Comparison of ENCODE assay signal across 22 mouse cellular contexts in the genomic region with DNA sequence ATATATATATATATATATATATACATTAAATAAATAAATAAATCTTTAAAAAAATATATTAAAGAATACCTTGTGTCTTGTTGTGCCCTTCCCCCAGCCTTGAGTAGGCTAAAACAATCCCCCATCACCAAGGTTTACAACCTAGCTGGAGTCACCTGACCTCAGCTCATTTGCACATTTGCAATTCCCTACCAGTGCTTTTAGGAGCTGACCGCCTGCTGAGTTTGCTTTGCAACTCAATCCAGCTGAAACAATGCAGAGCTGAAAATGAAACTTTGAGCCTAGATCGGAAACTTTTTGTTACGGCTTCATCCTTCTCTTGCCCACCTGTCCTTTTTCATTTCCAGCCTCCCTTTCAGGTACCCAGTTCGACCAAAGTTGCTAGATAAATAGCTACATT. TPM values are rescaled to one million over a fixed set of nuclear protein-coding genes. Genes with fewer than 3 reads are reported as not detected.
DNase-seq lines count a peak whose midpoint lies in the region; ATAC-seq and TF ChIP-seq lines count a peak whose summit lies in the region.
"Had no signal": no experiment of that assay in that cellular context is flagged by ENCODE, and none has a peak within 500 bp of the region (broad histone marks: within the 10 kb centered on the region; RNA-seq: fewer than 3 reads in every experiment).

No protein-coding gene starts in this region.

- no peaks in the 10 kb centered on the region for H3K79me2 ChIP-seq in CH12.LX (replicated peaks; ENCODE audit: control insufficient read depth, extremely low read depth, insufficient read depth, poor library complexity, severe bottlenecking)

- peak overlapping the region; percentile 17; the same call in 1 of the 2 replicates for H3K9ac ChIP-seq in CH12.LX (ENCODE audit: insufficient read depth, low read depth)
- no peak overlapping the region for H3K9ac ChIP-seq in midbrain, embryonic 11.5 days (ENCODE audit: low read length)
- no peak overlapping the region for H3K9ac ChIP-seq in intestine, postnatal 0 days (ENCODE audit: low read depth, low read length)
- H3K9ac ChIP-seq: embryonic facial prominence, embryonic 12.5 days; forebrain, embryonic 13.5 days; forebrain, embryonic 15.5 days; forebrain, postnatal 0 days had no signal

- H3K36me3 ChIP-seq in CH12.LX (replicated peaks in 1 of 2; ENCODE audit: control insufficient read depth in 1 of 2, insufficient read depth in 1 of 2, low read length in 1 of 2): no peaks in the 10 kb centered on the region
- no peaks in the 10 kb centered on the region for H3K36me3 ChIP-seq in E14TG2a.4 (ENCODE audit: insufficient read depth, low read length)
- H3K36me3 ChIP-seq in midbrain, embryonic 11.5 days (ENCODE audit: control insufficient read depth, insufficient read depth, low read length): no peaks in the 10 kb centered on the region
- no peaks in the 10 kb centered on the region for H3K36me3 ChIP-seq in intestine, postnatal 0 days (ENCODE audit: control insufficient read depth, insufficient read depth)
- H3K36me3 ChIP-seq: embryonic facial prominence, embryonic 10.5 days; embryonic facial prominence, embryonic 12.5 days; forebrain, embryonic 15.5 days; G1E had no signal

- no peak for TF ChIP-seq RAD21 in CH12.LX (IDR thresholded peaks at IDR 0.05; ENCODE audit: low read depth, low read length)

- ATAC-seq in midbrain, embryonic 11.5 days (ENCODE audit: low FRiP score): no peak
- ATAC-seq in intestine, postnatal 0 days: no peak
- ATAC-seq: forebrain, embryonic 13.5 days; forebrain, embryonic 15.5 days; forebrain, postnatal 0 days; Patski had no signal

- peak overlapping the region in 1 of 3 experiments; percentile 18 for H3K4me3 ChIP-seq in CH12.LX (replicated peaks in 1 of 3; ENCODE audit: low read depth in 2 of 3, low read length in 2 of 3, poor library complexity in 1 of 3)
- H3K4me3 ChIP-seq in E14TG2a.4 (replicated peaks; ENCODE audit: low read length): 0 out of 2 replicates have a peak overlapping the region, but pooled peaks have one; percentile 41
- no peak overlapping the region for H3K4me3 ChIP-seq in midbrain, embryonic 11.5 days (ENCODE audit: low read depth, low read length)
- no peak overlapping the region for H3K4me3 ChIP-seq in intestine, postnatal 0 days (ENCODE audit: low read depth, low read length)
- H3K4me3 ChIP-seq: embryonic facial prominence, embryonic 10.5 days; embryonic facial prominence, embryonic 12.5 days; forebrain, embryonic 13.5 days; forebrain, embryonic 15.5 days had no signal

- dilution Hi-C loops in CH12.LX (cut with MboI; ENCODE audit: extremely low pct_ligation_motif_present, extremely low pct_unique_long_range_greater_than_20kb, low sequenced_read_pairs): no loop called here

- no peak overlapping the region for H3K27ac ChIP-seq in CH12.LX (ENCODE audit: insufficient read depth, low read depth)
- no peak overlapping the region for H3K27ac ChIP-seq in midbrain, embryonic 11.5 days (ENCODE audit: low read depth, low read length)
- no peak overlapping the region for H3K27ac ChIP-seq in intestine, postnatal 0 days (ENCODE audit: low read depth, low read length)
- H3K27ac ChIP-seq: embryonic facial prominence, embryonic 10.5 days; embryonic facial prominence, embryonic 12.5 days; forebrain, embryonic 13.5 days; forebrain, embryonic 15.5 days had no signal

- TF ChIP-seq EP300 in CH12.LX (IDR thresholded peaks at IDR 0.05; ENCODE audit: low read length): no peak

- TF ChIP-seq CTCF in CH12.LX (conservative IDR thresholded peaks at IDR 0.05 in 1 of 2, IDR thresholded peaks at IDR 0.05 in 1 of 2; ENCODE audit: low read depth in 2 of 2, low read length in 2 of 2) (no peak), E14TG2a.4 (conservative IDR thresholded peaks at IDR 0.05; ENCODE audit: low read length) (no peak)
- TF ChIP-seq CTCF in intestine, postnatal 0 days (IDR thresholded peaks at IDR 0.05; ENCODE audit: low read depth): no peak

- in situ Hi-C loops in CH12.LX (cut with MboI; ENCODE audit: low pct_ligation_motif_present, low pct_unique_long_range_greater_than_20kb, low sequenced_read_pairs): no loop called here

- no peak for TF ChIP-seq POLR2A in CH12.LX (IDR thresholded peaks at IDR 0.05; ENCODE audit: low read depth, low read length)

- DNase-seq in CH12.LX (ENCODE audit: extremely low read depth) (no peak), ES-CJ7 (ENCODE audit: low read depth, low spot score) (peak; percentile 98), R1 (ENCODE audit: low read depth, low spot score) (peak; percentile 96)
- no peak for DNase-seq in midbrain, embryonic 11.5 days (ENCODE audit: low spot score, missing footprints)
- DNase-seq in kidney, postnatal 36 days: no peak
- DNase-seq in spleen, postnatal 10 days (ENCODE audit: low spot score in 2 of 2): no peak
- DNase-seq: adrenal gland, adult 8-10 months; adrenal gland, postnatal 25 days; cerebellum, adult 11-12 months; cerebellum, adult 2 months; cerebellum, adult 9-10 months; cerebellum, postnatal 10 days; cerebellum, postnatal 25 days; forebrain, postnatal 0 days had no signal

- H3K4me2 ChIP-seq in CH12.LX (ENCODE audit: insufficient read depth, low read depth, poor library complexity, severe bottlenecking): peak overlapping the region; percentile 51; the same call in 1 of the 2 replicates
- no peak overlapping the region for H3K4me2 ChIP-seq in midbrain, embryonic 11.5 days
- no peak overlapping the region for H3K4me2 ChIP-seq in intestine, postnatal 0 days (replicated peaks; ENCODE audit: low read depth)
- H3K4me2 ChIP-seq: embryonic facial prominence, embryonic 12.5 days; forebrain, embryonic 13.5 days; forebrain, embryonic 15.5 days had no signal

- H3K9me3 ChIP-seq in CH12.LX (replicated peaks; ENCODE audit: low read length) (no peaks in the 10 kb centered on the region), E14TG2a.4 (ENCODE audit: low read length) (no peaks in the 10 kb centered on the region)
- no peaks in the 10 kb centered on the region for H3K9me3 ChIP-seq in midbrain, embryonic 11.5 days (ENCODE audit: control insufficient read depth, low read length)
- H3K9me3 ChIP-seq in intestine, postnatal 0 days (ENCODE audit: control insufficient read depth): no peaks in the 10 kb centered on the region
- H3K9me3 ChIP-seq: embryonic facial prominence, embryonic 10.5 days; embryonic facial prominence, embryonic 12.5 days; forebrain, embryonic 13.5 days; forebrain, embryonic 15.5 days had no signal

- H3K4me1 ChIP-seq in CH12.LX (ENCODE audit: control insufficient read depth in 1 of 2, insufficient read depth in 2 of 2) (no peaks in the 10 kb centered on the region), E14TG2a.4 (replicated peaks; ENCODE audit: low read depth, low read length) (peaks cover 54% of the 10 kb centered on the region)
- no peaks in the 10 kb centered on the region for H3K4me1 ChIP-seq in midbrain, embryonic 11.5 days (ENCODE audit: control insufficient read depth, insufficient read depth, low read length)
- no peaks in the 10 kb centered on the region for H3K4me1 ChIP-seq in intestine, postnatal 0 days (replicated peaks; ENCODE audit: control insufficient read depth, insufficient read depth, low read length)
- H3K4me1 ChIP-seq: embryonic facial prominence, embryonic 10.5 days; embryonic facial prominence, embryonic 12.5 days; forebrain, embryonic 13.5 days; forebrain, embryonic 15.5 days had no signal

- WGBS in midbrain, embryonic 11.5 days: 51% methylated on average over 4 of the region's 4 CpGs
- WGBS in intestine, postnatal 0 days: 64% methylated on average over 4 of the region's 4 CpGs

- H3K27me3 ChIP-seq in CH12.LX (replicated peaks) (no peaks in the 10 kb centered on the region), E14TG2a.4 (ENCODE audit: insufficient read depth, low read length) (no peaks in the 10 kb centered on the region)
- no peaks in the 10 kb centered on the region for H3K27me3 ChIP-seq in midbrain, embryonic 11.5 days (ENCODE audit: control insufficient read depth, insufficient read depth, low read length)
- H3K27me3 ChIP-seq in intestine, postnatal 0 days (replicated peaks; ENCODE audit: control insufficient read depth, insufficient read depth, low read length): no peaks in the 10 kb centered on the region
- H3K27me3 ChIP-seq: embryonic facial prominence, embryonic 12.5 days; forebrain, embryonic 13.5 days; forebrain, embryonic 15.5 days; Patski had no signal

TF ChIP-seq in CH12.LX, 34 proteins besides CTCF, POLR2A, EP300 and RAD21:
- TF ChIP-seq USF1 (IDR thresholded peaks at IDR 0.05; ENCODE audit: low read depth, low read length) (peak; percentile 5; the same call in 1 of the 2 replicates), TCF12 (IDR thresholded peaks at IDR 0.05; ENCODE audit: low read depth, low read length) (no peak), IRF4 (IDR thresholded peaks at IDR 0.05; ENCODE audit: low read depth, low read length) (0 out of 2 replicates have a peak, but pooled peaks have one; percentile 15), NRF1 (IDR thresholded peaks at IDR 0.05; ENCODE audit: low read depth, low read length) (no peak)
TF ChIP-seq in CH12.LX: peak in this region for 2.

RNA-seq across cellular contexts. Expression of a gene that starts 15.6 kb away (rescaled TPM):
- 31.6 and 32.9 TPM in 2 replicates for total RNA-seq in CH12.LX (2012; rRNA removed)
- 28.0 and 30.3 TPM in 2 replicates for total RNA-seq in CH12.LX (2014; rRNA removed)
- polyA plus RNA-seq in CH12.LX (2012; ENCODE audit: insufficient read length, low read depth): 51.4 and 63.6 TPM in 2 replicates
- polyA plus RNA-seq in midbrain, embryonic 11.5 days (2014; fragmentation: Nextera tagmentation; extraction: Ambion mirVana): 69.2 and 71.2 TPM in 2 replicates
- polyA plus RNA-seq in intestine, postnatal 0 days (2015; fragmentation: Nextera tagmentation; extraction: Ambion mirVana): 103 and 104 TPM in 2 replicates

RNA-seq across cellular contexts. Expression of a gene that starts 29.0 kb away (rescaled TPM):
- total RNA-seq in CH12.LX (2012; rRNA removed) (13.4 and 16.7 TPM in 2 replicates), CH12.LX (2014; rRNA removed) (18.0 and 21.5 TPM in 2 replicates)
- polyA plus RNA-seq in CH12.LX (2012; ENCODE audit: insufficient read length, low read depth): 84.8 and 85.0 TPM in 2 replicates
- 27.8 and 28.4 TPM in 2 replicates for polyA plus RNA-seq in midbrain, embryonic 11.5 days (2014; fragmentation: Nextera tagmentation; extraction: Ambion mirVana)
- 12.6 and 14.3 TPM in 2 replicates for polyA plus RNA-seq in intestine, postnatal 0 days (2015; fragmentation: Nextera tagmentation; extraction: Ambion mirVana)

RNA-seq across cellular contexts. Expression of a gene that starts 45.2 kb away (rescaled TPM):
- total RNA-seq in CH12.LX (2012; rRNA removed) (7.0 and 7.5 TPM in 2 replicates), CH12.LX (2014; rRNA removed) (6.6 and 8.4 TPM in 2 replicates)
- 3.4 and 3.8 TPM in 2 replicates for polyA plus RNA-seq in CH12.LX (2012; ENCODE audit: insufficient read length, low read depth)
- 42.2 and 47.0 TPM in 2 replicates for polyA plus RNA-seq in midbrain, embryonic 11.5 days (2014; fragmentation: Nextera tagmentation; extraction: Ambion mirVana)
- 3.4 and 3.9 TPM in 2 replicates for polyA plus RNA-seq in intestine, postnatal 0 days (2015; fragmentation: Nextera tagmentation; extraction: Ambion mirVana)

RNA-seq across cellular contexts. Expression of a gene that starts 45.4 kb away (rescaled TPM):
- total RNA-seq in CH12.LX (2012; rRNA removed) (46.4 and 61.3 TPM in 2 replicates), CH12.LX (2014; rRNA removed) (54.3 and 58.9 TPM in 2 replicates)
- 111 and 130 TPM in 2 replicates for polyA plus RNA-seq in CH12.LX (2012; ENCODE audit: insufficient read length, low read depth)
- polyA plus RNA-seq in midbrain, embryonic 11.5 days (2014; fragmentation: Nextera tagmentation; extraction: Ambion mirVana): 84.5 and 88.5 TPM in 2 replicates
- 65.7 and 68.0 TPM in 2 replicates for polyA plus RNA-seq in intestine, postnatal 0 days (2015; fragmentation: Nextera tagmentation; extraction: Ambion mirVana)

Comparison
In these comparisons a context has a peak if more than half of its experiments do, and no peak if none do; other contexts are left out.
1. DNase-seq: peak in ES-CJ7 (single experiment) and R1 (single experiment); none in CH12.LX (single experiment), midbrain, embryonic 11.5 days (single experiment), kidney, postnatal 36 days (0 of 2) and spleen, postnatal 10 days (0 of 2).